ENCODE assay signal across 22 mouse cellular contexts in genomic region chr7:50675444-50675843, GRCm38 (mm10).
"Had no signal": no experiment of that assay in that cellular context is flagged by ENCODE, and none has a peak within 500 bp of the region (broad histone marks: within the 10 kb centered on the region; RNA-seq: fewer than 3 reads in every experiment).

No protein-coding gene starts in this region.

- H3K9me3 ChIP-seq: limb, embryonic 10.5 days; limb, embryonic 13.5 days; liver, embryonic 12.5 days; liver, embryonic 15.5 days; lung, embryonic 15.5 days; midbrain, embryonic 10.5 days; stomach, embryonic 15.5 days had no signal

- H3K27ac ChIP-seq: kidney, postnatal 0 days; layer of hippocampus, adult 2 months; limb, embryonic 10.5 days; limb, embryonic 13.5 days; liver, embryonic 12.5 days; liver, embryonic 15.5 days; lung, embryonic 15.5 days; midbrain, embryonic 10.5 days; stomach, embryonic 15.5 days had no signal

- ATAC-seq: liver, embryonic 12.5 days had no signal

- H3K9ac ChIP-seq: limb, embryonic 13.5 days; liver, embryonic 12.5 days; liver, embryonic 15.5 days; lung, embryonic 15.5 days; stomach, embryonic 15.5 days had no signal

- H3K36me3 ChIP-seq: limb, embryonic 10.5 days; limb, embryonic 13.5 days; liver, embryonic 12.5 days; liver, embryonic 15.5 days; lung, embryonic 15.5 days; midbrain, embryonic 10.5 days; stomach, embryonic 15.5 days had no signal

- H3K4me2 ChIP-seq: limb, embryonic 13.5 days; liver, embryonic 12.5 days; liver, embryonic 15.5 days; lung, embryonic 15.5 days; stomach, embryonic 15.5 days had no signal

- H3K27me3 ChIP-seq: limb, embryonic 13.5 days; liver, embryonic 12.5 days; liver, embryonic 15.5 days; lung, embryonic 15.5 days; megakaryocyte, embryonic 14.5 days; stomach, embryonic 15.5 days had no signal

- H3K4me1 ChIP-seq: limb, embryonic 10.5 days; limb, embryonic 13.5 days; liver, embryonic 12.5 days; liver, embryonic 15.5 days; lung, embryonic 15.5 days; megakaryocyte, embryonic 14.5 days; midbrain, embryonic 10.5 days; stomach, embryonic 15.5 days had no signal

- H3K4me3 ChIP-seq: layer of hippocampus, adult 2 months; limb, embryonic 10.5 days; limb, embryonic 13.5 days; liver, embryonic 12.5 days; liver, embryonic 15.5 days; lung, embryonic 15.5 days; megakaryocyte, embryonic 14.5 days; midbrain, embryonic 10.5 days; stomach, embryonic 15.5 days had no signal

- DNase-seq: kidney, adult 9 months; kidney, postnatal 25 days; layer of hippocampus, adult 9-11 months; liver; lung, adult 18-20 months; lung, postnatal 10 days; lung, postnatal 36 days; midbrain, embryonic 14.5 days; right cerebral cortex, postnatal 14 days; spleen, adult 18-20 months; thymus, adult 18-20 months; thymus, postnatal 36 days had no signal
